Mouse (Mus musculus): Measurements from ENCODE around the gene Snx5.

GRCm38 (mm10) chr2:144265120-144265488, 5.6 kb downstream of the Snx5 start:
- TF ChIP-seq TCF12 (IDR thresholded peaks at IDR 0.05; ENCODE audit: low read depth, low read length) (no peak), USF1 (IDR thresholded peaks at IDR 0.05; ENCODE audit: low read depth, low read length) (no peak), POLR2A (IDR thresholded peaks at IDR 0.05; ENCODE audit: control insufficient read depth in 1 of 2, insufficient read depth in 1 of 2, low read depth in 1 of 2, low read length in 2 of 2, poor library complexity in 1 of 2) (no peak), CHD2 (IDR thresholded peaks at IDR 0.05; ENCODE audit: low read length) (no peak), EP300 (IDR thresholded peaks at IDR 0.05; ENCODE audit: low read depth in 1 of 2, low read length in 2 of 2) (no peak), CTCF (IDR thresholded peaks at IDR 0.05 in 2 of 3, conservative IDR thresholded peaks at IDR 0.05 in 1 of 3; ENCODE audit: control insufficient read depth in 1 of 3, insufficient read depth in 1 of 3, low read depth in 2 of 3, low read length in 3 of 3, poor library complexity in 1 of 3, severe bottlenecking in 1 of 3) (no peak), UBTF (IDR thresholded peaks at IDR 0.05; ENCODE audit: borderline replicate concordance, insufficient read depth, low read depth, low read length) (no peak), RAD21 (IDR thresholded peaks at IDR 0.05; ENCODE audit: low read depth, low read length) (no peak), MXI1 (IDR thresholded peaks at IDR 0.05; ENCODE audit: low read depth, low read length) (no peak), MAX (IDR thresholded peaks at IDR 0.05; ENCODE audit: low read length) (no peak)
